Mouse (Mus musculus) cerebellum, adult 2 months (tissue): ENCODE measurements around the gene Epha2.

Experiments used
- CTCF ChIP-seq: fragments of 200-500 bp; IDR thresholded peaks from 2 replicates; pipeline ENCODE4 v1.5.1; 2011; ENCODE audit warnings: low read depth, mild to moderate bottlenecking, control low read depth, low read length, moderate library complexity, borderline replicate concordance; ENCODE audit not compliant: insufficient read depth
- POLR2A ChIP-seq: fragments of 200-500 bp; IDR thresholded peaks from 2 replicates; pipeline ENCODE4 v1.6.1; 2011; ENCODE audit warnings: low read length, control low read depth, borderline replicate concordance; ENCODE audit not compliant: insufficient read depth

GRCm38 (mm10) chr4:141297934-141298333 lies 3.1 kb upstream of the Epha2 start:
- TF ChIP-seq POLR2A (no peak), CTCF (no peak)
